Mouse (Mus musculus) left cerebral cortex, adult 18-20 months (tissue): ENCODE data around the gene Hsd17b14. TPM values are rescaled to one million over a fixed set of nuclear protein-coding genes. Genes with fewer than 3 reads are reported as not detected.

Experiments used
- DNase-seq, 2 experiments: peaks; one replicate each; pipeline ENCODE4 v3.0.0; 2021 to 2022; ENCODE audit warnings: low spot score in 2 of 2, mixed read lengths in 1 of 2
- total RNA-seq, 2 experiments: library from RNA; stranded (reverse); gene quantifications; 2 replicates each; pipeline ENCODE4 v1.2.3; 2021

Hsd17b14 gene
- total RNA-seq, 2 experiments from 2014 or later: 0.37 to 0.56 TPM

DNA sequence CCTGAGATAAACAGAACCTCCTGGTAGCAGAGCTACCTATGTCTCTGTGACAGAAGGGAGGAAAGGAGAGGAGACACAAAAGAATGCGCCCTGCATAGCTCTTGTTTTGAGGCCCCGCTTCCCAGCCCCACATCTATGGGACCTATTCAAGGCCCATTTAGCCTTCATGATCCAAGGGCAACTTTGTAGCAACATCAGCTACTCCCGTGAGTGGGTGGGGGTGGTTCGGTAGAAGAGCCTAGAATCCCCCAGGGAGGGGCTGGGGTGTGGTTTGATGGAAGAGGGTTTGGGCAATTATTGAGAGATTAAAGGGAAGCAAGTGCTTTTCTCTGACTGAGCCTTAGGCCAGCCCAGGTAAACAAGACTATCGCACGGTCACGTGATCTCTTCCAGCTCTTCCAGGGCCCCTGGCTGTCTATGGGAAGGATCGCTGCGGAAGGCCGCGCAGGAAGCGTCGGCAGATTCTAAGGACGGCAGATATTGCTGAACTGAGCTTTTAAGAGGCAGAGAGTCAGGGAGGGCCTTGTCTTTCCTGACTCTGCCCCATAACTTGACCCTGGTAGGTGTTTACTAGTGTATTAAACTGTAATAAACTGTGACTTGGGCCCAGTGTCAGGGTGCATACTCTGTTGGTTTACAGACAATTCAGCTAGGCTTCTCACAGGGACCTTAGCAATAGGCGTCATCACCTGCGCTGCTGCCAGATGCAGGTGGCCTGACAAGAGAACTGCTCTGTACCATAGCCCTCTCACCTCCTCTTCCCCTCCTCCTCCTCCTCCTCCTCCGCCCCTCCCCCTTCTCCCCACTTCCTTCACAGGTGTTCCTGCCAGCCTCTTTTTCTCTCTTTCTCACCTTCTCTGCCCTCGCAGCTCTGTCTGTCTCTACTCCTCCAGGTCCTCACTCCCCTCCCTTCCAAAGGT, 44.5 kb downstream of the Hsd17b14 start:
- DNase-seq: no peak

DNA sequence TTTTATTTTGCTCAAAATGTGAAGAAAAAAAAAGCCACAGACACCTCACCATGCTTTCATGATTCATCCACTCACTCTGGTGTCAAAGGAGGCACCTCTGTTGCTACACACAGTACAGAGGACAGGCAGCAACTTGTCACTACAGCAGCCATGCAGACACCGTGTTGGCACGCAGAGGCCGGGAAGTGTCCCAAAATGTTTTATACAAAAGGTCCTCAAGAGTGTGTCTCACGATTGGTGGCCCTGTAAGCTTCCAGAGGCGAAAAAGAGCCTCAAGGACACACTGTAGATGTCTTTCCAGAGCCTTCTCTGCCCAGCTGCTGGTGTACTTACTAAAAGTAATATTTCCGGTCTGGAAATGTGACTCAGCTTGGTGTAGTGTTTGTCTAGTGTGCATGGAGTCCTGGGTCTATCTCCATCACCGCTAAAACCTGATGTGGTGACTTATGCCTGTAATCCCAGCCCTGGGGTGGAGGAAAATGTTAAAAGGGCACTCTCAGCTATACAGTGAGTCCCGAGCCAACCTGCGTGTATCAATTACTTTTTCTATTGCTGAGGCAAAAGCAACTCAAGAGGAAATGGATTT, 51.1 kb downstream of the Hsd17b14 start:
- no peak for DNase-seq

DNA sequence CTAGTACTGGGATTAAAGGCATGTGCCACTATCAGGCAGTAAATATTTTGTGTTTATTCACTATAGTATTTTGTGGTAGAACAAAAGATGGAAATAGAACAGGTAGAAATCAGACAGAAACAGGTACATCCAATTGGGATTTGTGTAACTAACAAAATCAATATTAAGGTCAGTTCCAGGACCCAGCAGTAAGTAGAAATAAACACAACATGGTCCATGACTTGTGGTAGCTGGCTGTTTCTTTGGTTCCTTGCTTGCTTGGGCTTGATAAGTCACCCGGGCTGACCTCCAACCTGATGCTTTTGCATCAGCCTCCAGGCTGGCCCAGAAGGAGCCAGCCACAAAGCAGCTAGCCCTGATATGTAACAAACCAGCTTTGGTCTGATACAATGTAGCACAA, 54.8 kb downstream of the Hsd17b14 start:
- DNase-seq: no peak

DNA sequence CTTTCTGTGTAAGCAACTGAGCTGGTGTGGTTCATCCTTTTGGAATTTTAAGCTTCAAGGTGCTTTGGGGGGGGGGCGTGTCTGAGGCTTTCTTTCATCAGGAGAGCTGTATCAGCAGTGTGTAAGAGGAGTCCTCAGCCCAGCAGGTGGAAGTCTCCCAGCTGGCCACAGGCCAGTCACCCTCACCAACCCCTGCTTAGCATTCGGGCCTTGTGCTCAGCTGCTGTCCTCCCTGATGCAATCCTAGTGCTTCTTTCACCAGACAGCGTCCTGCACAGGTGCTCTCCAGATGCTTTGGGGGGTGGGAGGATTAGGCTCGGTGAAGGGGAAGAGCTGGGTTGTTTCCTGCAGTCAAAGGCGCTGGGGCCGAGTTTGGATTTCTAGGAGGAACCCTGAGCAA, 61.6 kb downstream of the Hsd17b14 start:
- DNase-seq: no peak

DNA sequence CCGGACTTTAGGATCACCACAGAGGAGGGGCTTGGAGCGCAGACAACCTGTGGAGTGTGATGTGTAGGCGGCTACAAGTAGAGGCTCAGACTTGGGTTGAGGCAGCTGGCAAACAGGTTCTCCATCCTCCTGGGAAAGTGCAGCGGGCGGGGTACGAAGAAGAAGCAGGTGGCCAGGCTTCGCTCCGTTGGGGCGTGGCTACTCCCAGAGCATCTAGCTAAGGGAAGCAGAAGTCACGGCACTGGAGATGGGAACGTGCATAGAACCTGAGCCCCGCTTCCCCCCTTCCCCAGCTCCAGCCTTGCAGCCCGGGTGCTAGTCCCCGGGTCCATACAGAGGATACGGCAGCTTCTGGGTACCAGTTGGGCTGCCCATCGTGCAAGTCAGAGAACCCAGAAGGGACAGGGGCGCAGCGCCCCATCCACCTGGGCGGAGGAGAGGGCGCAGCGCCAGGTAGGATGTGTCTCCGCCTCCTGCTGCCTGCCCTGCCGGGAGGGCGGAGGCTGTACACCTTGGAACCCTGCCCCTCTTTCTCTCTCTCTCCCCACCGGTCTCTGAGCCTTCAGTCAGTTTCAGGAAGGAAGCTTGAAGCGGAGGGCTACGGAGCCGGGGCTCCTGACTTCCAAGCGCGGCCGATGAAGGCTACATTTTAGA, 62.5 kb downstream of the Hsd17b14 start, which contains the start of gene Fut1:
Gene Fut1 (plus strand): TSS at position 248 of the 654 bp plus-strand sequence.
- DNase-seq: peak in 1 of 2 experiments; percentile 17

Other genes with a start within 250 kb of the Hsd17b14 start
- 10 to 100 TPM; 19.0 to 26.5 TPM for gene Trpm4, start 221.1 kb upstream of the Hsd17b14 start, total RNA-seq
- under 1 TPM; 0.19 to 0.30 TPM for gene Hrc, start 219.6 kb upstream of the Hsd17b14 start, total RNA-seq
- 100 to 1,000 TPM; 154 to 170 TPM for gene Ppfia3, start 187.9 kb upstream of the Hsd17b14 start, total RNA-seq
- 100 to 1,000 TPM; 133 to 165 TPM for gene Lin7b, start 184.3 kb upstream of the Hsd17b14 start, total RNA-seq
- gene Snrnp70, start 159.2 kb upstream of the Hsd17b14 start, total RNA-seq: 100 to 1,000 TPM; 372 to 395 TPM
- gene Kcna7, start 149.2 kb upstream of the Hsd17b14 start, total RNA-seq: not detected
- gene Ntf5, start 141.2 kb upstream of the Hsd17b14 start, total RNA-seq: under 1 TPM in 1 of 2 experiments, not detected in 1; 0.19 TPM
- not detected for gene Lhb, start 134.1 kb upstream of the Hsd17b14 start, total RNA-seq
- gene Gys1, start 120.0 kb upstream of the Hsd17b14 start, total RNA-seq: 10 to 100 TPM; 15.1 to 18.1 TPM
- 10 to 100 TPM; 32.4 to 34.5 TPM for gene Ruvbl2, start 116.8 kb upstream of the Hsd17b14 start, total RNA-seq
- 100 to 1,000 TPM; 218 to 238 TPM for gene Ftl1, start 95.0 kb upstream of the Hsd17b14 start, total RNA-seq
- gene Bax, start 88.0 kb upstream of the Hsd17b14 start, total RNA-seq: 10 to 100 TPM; 55.2 to 59.3 TPM
- under 1 TPM in 1 of 2 experiments, not detected in 1; 0.21 TPM for gene Tulp2, start 73.0 kb upstream of the Hsd17b14 start, total RNA-seq
- gene Gm45808, start 68.1 kb upstream of the Hsd17b14 start, total RNA-seq: 1 to 10 TPM; 2.5 to 3.8 TPM
- 1 to 10 TPM; 3.9 to 4.7 TPM for gene Dhdh, start 66.1 kb upstream of the Hsd17b14 start, total RNA-seq
- 100 to 1,000 TPM; 111 to 112 TPM for gene Nucb1, start 44.5 kb upstream of the Hsd17b14 start, total RNA-seq
- 10 to 100 TPM; 23.1 to 25.9 TPM for gene Ppp1r15a, start 28.6 kb upstream of the Hsd17b14 start, total RNA-seq
- 1 to 10 TPM; 6.1 to 8.2 TPM for gene Plekha4, start 28.6 kb upstream of the Hsd17b14 start, total RNA-seq
- 10 to 100 TPM; 25.3 to 26.9 TPM for gene Bcat2, start 15.3 kb downstream of the Hsd17b14 start, total RNA-seq
- gene Fgf21, start 60.6 kb downstream of the Hsd17b14 start, total RNA-seq: not detected
- not detected for gene Fut1, start 62.4 kb downstream of the Hsd17b14 start, total RNA-seq
- under 1 TPM in 1 of 2 experiments, not detected in 1; 0.21 TPM for gene Izumo1, start 66.9 kb downstream of the Hsd17b14 start, total RNA-seq
- 1 to 10 TPM; 6.4 to 7.9 TPM for gene Rasip1, start 72.6 kb downstream of the Hsd17b14 start, total RNA-seq
- 1 to 10 TPM; 2.0 to 2.6 TPM for gene Mamstr, start 85.1 kb downstream of the Hsd17b14 start, total RNA-seq
- gene Fut2, start 111.5 kb downstream of the Hsd17b14 start, total RNA-seq: under 1 TPM; 0.12 to 0.26 TPM
- gene Ntn5, start 129.1 kb downstream of the Hsd17b14 start, total RNA-seq: 10 to 100 TPM; 11.1 to 13.3 TPM
- 1 to 10 TPM; 1.2 to 1.7 TPM for gene Sec1, start 139.5 kb downstream of the Hsd17b14 start, total RNA-seq
- gene Car11, start 144.9 kb downstream of the Hsd17b14 start, total RNA-seq: 100 to 1,000 TPM; 215 to 220 TPM
- gene Dbp, start 150.2 kb downstream of the Hsd17b14 start, total RNA-seq: 10 to 100 TPM; 63.1 to 84.6 TPM
- 100 to 1,000 TPM; 331 to 369 TPM for gene Rpl18, start 160.6 kb downstream of the Hsd17b14 start, total RNA-seq
- gene Sphk2, start 163.1 kb downstream of the Hsd17b14 start, total RNA-seq: 10 to 100 TPM; 32.3 to 33.0 TPM
- gene Fam83e, start 166.3 kb downstream of the Hsd17b14 start, total RNA-seq: under 1 TPM in 1 of 2 experiments, not detected in 1; 0.21 TPM
- not detected for gene Spaca4, start 170.9 kb downstream of the Hsd17b14 start, total RNA-seq
- 100 to 1,000 TPM; 229 to 237 TPM for gene Lmtk3, start 228.8 kb downstream of the Hsd17b14 start, total RNA-seq
- gene Sult2b1, start 229.8 kb downstream of the Hsd17b14 start, total RNA-seq: 10 to 100 TPM; 11.3 to 13.7 TPM